Mouse (Mus musculus) lung, adult 2 months (tissue): Measurements from ENCODE around the gene Fstl5.

Experiments
- CTCF ChIP-seq: fragments of 200-500 bp; IDR thresholded peaks from 2 replicates; pipeline ENCODE4 v1.5.1; 2011; ENCODE audit warnings: mild to moderate bottlenecking, low read length, control low read depth; ENCODE audit not compliant: insufficient read depth
- POLR2A ChIP-seq: fragments of 200-500 bp; IDR thresholded peaks from 2 replicates; pipeline ENCODE4 v1.6.1; 2011; ENCODE audit warnings: low read depth, mild to moderate bottlenecking, control low read depth, low read length, borderline replicate concordance; ENCODE audit errors: extremely low read depth

GRCm38 (mm10) chr3:76739221-76739620, 665.2 kb downstream of the Fstl5 start:
- TF ChIP-seq CTCF (no peak), POLR2A (no peak)
